Mouse (Mus musculus) liver, embryonic 14.5 days (tissue): ENCODE results near the gene Mtg2.

Experiments used
- CTCF ChIP-seq: IDR thresholded peaks from 2 replicates; pipeline ENCODE4 v1.5.1; 2016; ENCODE audit warnings: antibody characterized with exemption, low read depth, control low read depth
- EP300 ChIP-seq: IDR thresholded peaks from 2 replicates; pipeline ENCODE4 v1.6.1; 2016; ENCODE audit warnings: antibody characterized with exemption, low read depth

GRCm38 (mm10) chr2:180104659-180105377 is 34.4 kb downstream of the Mtg2 start:
- TF ChIP-seq CTCF, result no peak
- no peak for TF ChIP-seq EP300
